Mouse (Mus musculus) intestine, embryonic 14.5 days (tissue): ENCODE data around the gene Rnf152. TPM values are rescaled to one million over a fixed set of nuclear protein-coding genes. Genes with fewer than 3 reads are reported as not detected.
A peak's percentile ranks its signal among the peaks of the same experiment; 100 is the strongest.

Source experiments
- ATAC-seq: fragments of 200-750 bp; cut with Nextera tagmentation; replicated peaks from 2 replicates; pipeline ENCODE4 v1.8.0; 2017; ENCODE audit warnings: low read depth, moderate number of reproducible peaks, moderate TSS enrichment, moderate library complexity; ENCODE audit not compliant: low FRiP score, low TSS enrichment
- DNase-seq: peaks from one replicate; pipeline ENCODE4 v3.0.0-alpha.2; 2018; ENCODE audit warnings: low spot score
- H3K27ac ChIP-seq: fragments of 300-500 bp; sonication (generic); 2 replicates; pipeline ENCODE4 v1.5.1; 2014; ENCODE audit warnings: low read depth, mild to moderate bottlenecking, control low read depth
- H3K27me3 ChIP-seq: fragments of 300-500 bp; sonication (generic); replicated peaks from 2 replicates; pipeline ENCODE4 v1.6.1; 2014; ENCODE audit warnings: low read length, control low read depth; ENCODE audit not compliant: control insufficient read depth, insufficient read depth
- H3K36me3 ChIP-seq: fragments of 300-500 bp; sonication (generic); 2 replicates; pipeline ENCODE4 v1.6.1; 2014; ENCODE audit warnings: low read length, control low read depth; ENCODE audit not compliant: control insufficient read depth, insufficient read depth
- H3K4me1 ChIP-seq: fragments of 300-500 bp; sonication (generic); replicated peaks from 2 replicates; pipeline ENCODE4 v1.6.1; 2014; ENCODE audit warnings: low read length, control low read depth, mixed read lengths; ENCODE audit not compliant: control insufficient read depth, insufficient read depth
- H3K4me2 ChIP-seq: fragments of 300-500 bp; sonication (generic); 2 replicates; pipeline ENCODE4 v1.6.1; 2014; ENCODE audit warnings: low read length
- H3K4me3 ChIP-seq: fragments of 300-500 bp; sonication (generic); 2 replicates; pipeline ENCODE4 v1.5.1; 2014; ENCODE audit warnings: low read depth, low read length, control low read depth, mixed read lengths
- H3K9ac ChIP-seq: fragments of 300-500 bp; sonication (generic); 2 replicates; pipeline ENCODE4 v1.6.1; 2014; ENCODE audit warnings: mild to moderate bottlenecking, low read length
- H3K9me3 ChIP-seq: fragments of 300-500 bp; sonication (generic); 2 replicates; pipeline ENCODE4 v1.6.1; 2016; ENCODE audit warnings: low read length, control low read depth; ENCODE audit not compliant: control insufficient read depth
- WGBS: fragments of 180-500 bp; shearing (Covaris S2); extraction: QIAGEN DNeasy Blood & Tissue Kit; methylation state at CpG from one replicate; pipeline ENCODE4 v1.1.7; 2014; 5-methylcytosine and 5-hydroxymethylcytosine counted together
- polyA plus RNA-seq: library from polyadenylated mRNA; unstranded; fragments of >200 nt; fragmentation: Nextera tagmentation; extraction: Ambion mirVana; gene quantifications from 2 replicates; pipeline ENCODE4 v1.2.1, GENCODE M21; 2014

Rnf152 gene
- polyA plus RNA-seq, 1 experiment from 2014 or later, result 2.1 TPM

GRCm38 (mm10) chr1:105330581-105331320 lies 25.8 kb downstream of the Rnf152 start:
- Histone ChIP-seq H3K9me3 (no peaks in the 10 kb centered on the region), H3K4me1 (no peaks in the 10 kb centered on the region), H3K27me3 (no peaks in the 10 kb centered on the region), H3K4me2 (no peak overlapping the region), H3K27ac (no peak overlapping the region), H3K4me3 (no peak overlapping the region), H3K36me3 (no peaks in the 10 kb centered on the region), H3K9ac (no peak overlapping the region)
- ATAC-seq, result no peak
- DNase-seq, result no peak
- WGBS, result 79% methylated on average over 5 of the region's 5 CpGs

DNA sequence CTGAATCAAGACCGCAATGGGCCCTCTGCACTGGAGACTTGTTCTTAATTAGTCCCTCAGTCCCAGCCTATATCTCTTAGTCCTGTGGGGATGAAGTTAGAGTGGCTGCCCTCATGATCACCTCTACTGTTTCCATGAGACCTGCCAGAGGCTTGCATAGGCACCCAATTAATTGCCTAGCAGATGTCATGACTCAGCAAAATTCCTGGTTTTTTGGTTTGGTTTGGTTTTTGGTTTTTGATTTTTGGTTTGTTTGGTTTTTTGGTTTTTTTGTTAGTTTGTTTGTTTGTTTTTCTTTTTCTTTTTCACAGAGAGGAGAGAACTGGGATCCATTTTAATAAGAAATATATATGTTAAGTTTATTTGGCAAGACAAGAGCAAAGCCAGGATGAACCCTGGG lies 28.7 kb downstream of the Rnf152 start:
- WGBS, result 100% methylated on average over 1 of the region's 1 CpGs
- no peaks in the 10 kb centered on the region for H3K27me3 ChIP-seq
- no peak overlapping the region for H3K4me2 ChIP-seq
- H3K36me3 ChIP-seq, result no peaks in the 10 kb centered on the region
- H3K9me3 ChIP-seq, result no peaks in the 10 kb centered on the region
- DNase-seq (no peak), ATAC-seq (no peak)
- no peak overlapping the region for H3K27ac ChIP-seq
- H3K9ac ChIP-seq, result no peak overlapping the region
- H3K4me3 ChIP-seq, result no peak overlapping the region
- H3K4me1 ChIP-seq, result no peaks in the 10 kb centered on the region

- WGBS, result 78% methylated on average over 4 of the region's 4 CpGs
- Histone ChIP-seq H3K36me3 (no peaks in the 10 kb centered on the region), H3K4me1 (no peaks in the 10 kb centered on the region), H3K9ac (no peak overlapping the region), H3K9me3 (no peaks in the 10 kb centered on the region), H3K4me2 (no peak overlapping the region), H3K27me3 (no peaks in the 10 kb centered on the region), H3K27ac (no peak overlapping the region), H3K4me3 (no peak overlapping the region)
- DNase-seq, result no peak
- no peak for ATAC-seq
Observed at GRCm38 (mm10) chr1:105324636-105325035, 31.9 kb downstream of the Rnf152 start.

DNA sequence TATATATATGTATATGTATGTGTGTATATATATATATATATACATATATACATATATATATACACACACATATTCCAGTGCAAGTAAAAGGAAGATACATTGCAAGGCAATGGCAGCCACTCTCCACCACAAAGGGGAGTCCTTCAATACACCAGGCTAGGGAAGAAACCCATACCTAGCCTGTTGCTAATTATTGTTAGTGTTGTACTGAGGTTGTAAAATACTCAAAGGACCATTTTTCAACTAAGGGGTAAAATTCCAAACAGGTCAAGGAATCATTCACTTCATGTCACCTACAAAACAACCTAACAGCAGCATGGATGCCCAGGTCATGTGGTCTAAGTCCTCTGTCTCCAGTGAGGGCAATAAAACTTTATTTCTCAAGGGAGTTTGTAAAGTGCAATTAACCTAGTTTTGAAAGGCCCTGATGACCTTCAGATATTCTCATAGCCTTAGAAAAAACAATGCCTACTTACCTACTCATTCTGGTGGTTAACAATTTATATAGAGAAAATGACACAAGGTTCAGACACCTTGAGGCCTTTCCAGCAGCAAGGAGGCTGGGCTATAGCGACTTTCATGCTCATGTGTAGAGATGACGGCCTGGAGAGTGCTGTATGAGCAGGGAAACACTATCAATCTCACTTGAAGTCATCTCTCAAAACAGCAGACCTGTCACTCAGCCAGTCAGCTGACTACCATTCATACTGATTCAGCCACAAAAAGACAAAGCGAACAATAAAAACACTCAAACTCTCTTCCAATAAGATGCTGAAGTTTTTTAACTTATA lies 42.3 kb downstream of the Rnf152 start:
- DNase-seq (no peak), ATAC-seq (0 out of 2 replicates have a peak, but pooled peaks have one; percentile 47)
- no peaks in the 10 kb centered on the region for H3K4me1 ChIP-seq
- H3K4me2 ChIP-seq, result no peak overlapping the region
- no peaks in the 10 kb centered on the region for H3K36me3 ChIP-seq
- no peak overlapping the region for H3K9ac ChIP-seq
- 68% methylated on average over 3 of the region's 3 CpGs for WGBS
- no peak overlapping the region for H3K27ac ChIP-seq
- no peaks in the 10 kb centered on the region for H3K27me3 ChIP-seq
- H3K9me3 ChIP-seq, result no peaks in the 10 kb centered on the region
- H3K4me3 ChIP-seq, result no peak overlapping the region

DNA sequence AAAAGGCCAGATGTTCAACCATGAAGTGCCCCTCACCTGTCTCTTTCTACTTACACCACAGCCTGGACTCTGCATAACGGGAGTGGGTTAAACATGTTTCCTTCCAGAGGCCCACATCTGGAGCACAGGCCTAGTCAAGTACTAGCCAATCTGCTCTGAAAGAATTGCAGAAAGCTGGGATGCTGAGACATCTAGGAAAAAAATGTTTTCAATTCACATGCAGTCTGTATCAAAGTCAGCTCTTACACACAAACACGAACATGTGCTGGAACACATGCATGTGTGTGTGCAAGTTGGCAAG lies 44.0 kb downstream of the Rnf152 start:
- Histone ChIP-seq H3K27me3 (no peaks in the 10 kb centered on the region), H3K36me3 (no peaks in the 10 kb centered on the region), H3K4me3 (no peak overlapping the region), H3K27ac (no peak overlapping the region), H3K4me1 (no peaks in the 10 kb centered on the region), H3K4me2 (no peak overlapping the region), H3K9me3 (no peaks in the 10 kb centered on the region), H3K9ac (no peak overlapping the region)
- 70% methylated on average over 2 of the region's 2 CpGs for WGBS
- no peak for DNase-seq
- no peak for ATAC-seq

- Histone ChIP-seq H3K9me3 (no peaks in the 10 kb centered on the region), H3K27ac (no peak overlapping the region), H3K9ac (no peak overlapping the region), H3K4me2 (no peak overlapping the region), H3K27me3 (no peaks in the 10 kb centered on the region), H3K36me3 (no peaks in the 10 kb centered on the region), H3K4me3 (no peak overlapping the region), H3K4me1 (no peaks in the 10 kb centered on the region)
- 96% methylated on average over 1 of the region's 1 CpGs for WGBS
- DNase-seq (no peak), ATAC-seq (no peak)
Observed at GRCm38 (mm10) chr1:105311899-105312600, 44.5 kb downstream of the Rnf152 start.

GRCm38 (mm10) chr1:105302164-105302563 lies 54.3 kb downstream of the Rnf152 start:
- no peak for ATAC-seq
- Histone ChIP-seq H3K9ac (no peak overlapping the region), H3K4me3 (no peak overlapping the region), H3K4me2 (no peak overlapping the region), H3K4me1 (no peaks in the 10 kb centered on the region), H3K27ac (no peak overlapping the region), H3K27me3 (no peaks in the 10 kb centered on the region), H3K36me3 (no peaks in the 10 kb centered on the region), H3K9me3 (no peaks in the 10 kb centered on the region)
- WGBS, result 65% methylated on average over 6 of the region's 6 CpGs
- no peak for DNase-seq

DNA sequence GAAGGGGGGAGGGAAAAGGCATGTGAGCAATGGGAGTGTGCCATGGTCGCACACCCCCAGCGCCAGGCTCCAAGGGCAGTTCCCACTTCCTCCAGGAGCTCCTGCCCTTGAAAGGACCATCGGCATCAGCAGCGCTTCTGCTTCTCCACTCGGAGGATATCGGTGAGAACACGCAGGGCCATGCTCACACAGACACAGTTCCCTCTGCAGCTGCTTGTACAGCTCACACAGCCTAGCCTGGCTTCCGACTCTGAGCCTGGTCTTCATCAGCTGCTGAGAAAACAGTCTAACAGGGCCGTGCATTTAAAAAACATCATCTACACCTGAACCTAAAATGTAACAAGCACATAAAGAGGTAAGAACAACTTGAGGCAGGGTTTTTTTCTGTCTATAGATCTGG lies 54.7 kb downstream of the Rnf152 start:
- H3K4me2 ChIP-seq, result no peak overlapping the region
- no peak overlapping the region for H3K9ac ChIP-seq
- H3K27ac ChIP-seq, result no peak overlapping the region
- WGBS, result 66% methylated on average over 9 of the region's 9 CpGs
- no peaks in the 10 kb centered on the region for H3K4me1 ChIP-seq
- H3K36me3 ChIP-seq, result no peaks in the 10 kb centered on the region
- H3K4me3 ChIP-seq, result no peak overlapping the region
- no peaks in the 10 kb centered on the region for H3K9me3 ChIP-seq
- DNase-seq, result no peak
- H3K27me3 ChIP-seq, result no peaks in the 10 kb centered on the region
- ATAC-seq, result no peak
